Mouse (Mus musculus) megakaryocyte, adult 5-6 weeks (primary cell): ENCODE measurements around the gene Tacc2. TPM values are rescaled to one million over a fixed set of nuclear protein-coding genes. Genes with fewer than 3 reads are reported as not detected.

Experiments used
- ATAC-seq: 2 replicates; pipeline ENCODE4 v1.8.0; 2016; ENCODE audit warnings: mild to moderate bottlenecking, inconsistent platforms; ENCODE audit not compliant: poor library complexity, severe bottlenecking
- total RNA-seq, 2 experiments: library from RNA; stranded (forward) in 1 of 2; stranded (reverse) in 1 of 2; fragments of 153-499, 151-499 nt in 1 of 2; fragments of 221-1000, 200-1000 nt in 1 of 2; gene quantifications; 2 replicates each; pipeline versions ENCODE4 v1.2.3 to v1.2.4; 2015 to 2017

The Tacc2 gene
- total RNA-seq, 2 experiments from 2014 or later = 0.22 to 0.38 TPM

GRCm38 (mm10) chr7:130757326-130757865, 180.2 kb downstream of the Tacc2 start:
- ATAC-seq = no peak

DNA sequence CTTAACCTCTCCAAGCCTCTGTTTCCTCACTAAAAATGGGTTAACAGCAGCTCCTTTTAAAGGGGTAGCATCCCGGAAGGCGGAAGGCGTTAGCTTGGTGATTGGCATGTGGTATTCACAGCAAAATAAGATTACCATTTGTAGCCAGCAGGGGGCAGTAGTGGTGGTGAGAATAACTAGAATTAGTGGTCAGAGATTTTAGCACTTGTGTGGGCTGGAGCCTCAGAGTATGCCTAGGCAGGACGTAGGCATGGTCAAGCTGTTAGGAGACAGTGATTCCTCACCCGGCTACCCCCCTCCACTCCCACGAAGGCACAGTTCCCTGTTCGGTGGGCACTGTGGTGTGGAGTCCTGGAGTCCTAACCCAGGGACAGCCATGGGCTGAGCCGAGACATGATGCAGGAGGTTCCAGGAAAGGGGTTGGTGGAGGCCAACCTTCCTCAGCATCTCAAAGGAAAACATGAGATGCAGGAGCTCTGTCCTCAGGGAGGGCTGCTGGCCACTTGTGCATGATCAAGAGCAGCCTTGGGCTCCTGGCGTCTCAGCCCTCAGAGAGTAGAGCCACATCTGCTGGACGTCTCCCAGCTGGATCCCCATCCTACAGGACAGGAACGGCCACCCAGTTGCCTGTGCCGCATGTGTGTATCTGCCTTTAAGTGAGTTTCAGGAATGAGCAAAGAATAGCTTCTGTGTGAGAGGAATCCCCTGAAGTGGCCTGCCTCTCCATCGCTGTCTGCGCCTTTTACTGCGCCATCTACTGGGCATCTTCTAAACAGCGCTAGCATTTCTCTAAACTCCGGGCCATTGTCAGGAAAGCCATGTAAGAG, 185.0 kb downstream of the Tacc2 start:
- peak; percentile 87 for ATAC-seq

DNA sequence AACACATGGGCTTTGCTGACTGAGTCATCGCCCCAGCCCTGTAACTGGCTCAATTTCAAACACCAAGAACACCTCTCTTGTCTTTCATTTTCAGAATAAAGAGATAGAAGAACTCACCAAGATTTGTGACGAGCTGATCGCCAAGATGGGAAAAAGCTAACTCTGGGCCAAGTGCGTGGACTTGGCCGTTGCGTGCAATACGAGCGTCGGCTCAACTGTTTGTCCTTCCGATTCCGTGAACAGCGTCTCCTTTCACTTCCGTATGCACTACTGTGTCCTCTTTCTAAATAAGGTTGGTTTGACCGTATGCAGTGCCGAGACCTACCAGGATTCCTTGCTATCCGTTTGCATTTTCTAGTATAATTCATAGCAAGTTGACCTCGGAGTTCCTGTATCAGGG, 186.9 kb downstream of the Tacc2 start:
- no peak for ATAC-seq

DNA sequence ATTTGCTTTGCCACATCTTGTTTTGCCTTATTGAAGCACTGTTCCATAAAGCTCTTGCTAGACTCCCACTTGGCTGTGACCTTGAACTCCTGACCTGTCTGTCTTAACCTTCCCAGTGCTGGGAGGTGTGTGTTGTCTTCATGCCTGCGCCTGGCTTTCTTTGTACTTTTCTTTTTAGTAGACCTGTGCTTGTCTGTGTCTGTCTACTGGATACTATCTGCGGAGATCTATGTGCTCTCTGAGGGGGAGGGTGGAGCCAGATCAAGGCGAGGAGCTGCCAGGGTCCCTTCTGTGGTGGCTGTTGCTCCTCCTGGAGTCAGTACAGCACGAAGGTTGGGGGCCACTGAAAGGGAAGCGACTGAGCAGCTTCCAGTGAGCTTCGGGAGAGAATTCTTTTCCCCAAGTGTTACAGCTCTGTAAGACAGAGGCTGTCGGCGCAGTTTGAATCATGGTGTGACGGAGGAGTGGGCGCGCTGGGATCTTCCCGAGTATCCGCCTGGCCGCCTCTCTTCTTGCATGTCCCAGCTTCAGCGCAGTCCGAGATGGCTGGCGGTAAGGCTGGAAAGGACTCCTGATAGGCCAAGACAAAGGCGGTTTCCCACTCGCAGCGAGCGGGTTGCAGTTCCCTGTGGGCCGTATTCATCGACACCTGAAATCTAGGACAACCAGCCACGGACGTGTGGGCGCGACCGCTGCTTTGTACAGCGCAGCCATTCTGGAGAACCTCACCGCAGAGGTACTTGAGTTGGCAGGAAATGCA, 189.4 kb downstream of the Tacc2 start:
- ATAC-seq = no peak

- ATAC-seq = no peak
These were observed 190.9 kb downstream of the Tacc2 start for GRCm38 (mm10) chr7:130768151-130768550.

DNA sequence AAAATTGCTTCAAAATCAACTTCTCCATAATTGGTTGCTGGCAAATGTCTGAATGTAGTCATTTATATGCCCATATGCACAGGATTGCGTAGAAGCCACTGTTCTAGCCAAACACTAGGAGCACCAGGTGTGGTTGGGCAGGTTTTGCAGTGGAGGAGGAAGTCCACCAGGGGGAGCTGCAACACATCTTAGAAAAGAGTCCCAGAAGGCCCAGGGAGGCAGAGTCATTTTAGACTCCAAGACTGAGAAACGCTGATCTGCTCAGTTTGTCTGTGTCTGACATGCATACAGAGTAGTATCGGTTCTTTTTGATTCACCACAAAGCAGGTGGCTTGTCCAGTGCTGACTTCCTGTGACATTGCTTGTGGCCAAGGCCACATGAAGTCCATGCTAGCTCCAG, 193.5 kb downstream of the Tacc2 start:
- peak; percentile 78 for ATAC-seq

DNA sequence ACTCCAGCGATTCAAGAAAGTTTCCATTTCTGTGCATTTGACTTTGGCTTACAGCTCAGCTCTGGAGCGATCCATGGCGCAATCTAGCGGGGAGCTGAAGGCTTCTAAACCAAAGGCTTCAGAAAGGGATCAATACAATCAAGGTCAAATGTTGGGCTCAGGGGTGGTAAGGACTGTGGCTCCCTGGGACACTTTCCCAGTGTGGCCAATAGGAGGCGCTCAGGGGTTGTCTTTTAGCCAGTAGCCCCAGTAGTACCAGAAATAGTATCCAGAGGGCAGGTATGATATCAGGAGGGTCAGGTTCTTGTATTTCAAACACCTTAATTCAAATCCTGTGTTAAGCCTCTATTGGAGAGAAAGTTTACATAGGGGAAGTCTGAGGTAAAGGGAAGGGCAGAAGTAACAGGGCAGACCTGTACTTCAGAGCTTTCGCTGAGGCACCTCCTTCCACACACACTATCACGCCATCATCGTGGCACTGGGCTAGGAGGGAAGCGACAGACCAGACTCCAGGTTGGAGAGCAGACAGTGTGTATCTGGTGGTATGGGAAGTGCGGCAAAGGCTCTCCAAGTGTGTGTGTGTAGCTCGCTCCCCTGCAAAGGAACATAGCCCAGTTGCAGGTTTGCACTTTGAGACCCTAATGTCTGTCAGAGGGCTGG, 196.1 kb downstream of the Tacc2 start:
- ATAC-seq = peak; percentile 78

- peak; percentile 49 for ATAC-seq
These were observed 196.8 kb downstream of the Tacc2 start, which contains the start of gene Btbd16 for GRCm38 (mm10) chr7:130773914-130774630. Btbd16 (plus strand) TSS chr7:130774069.

- no peak for ATAC-seq
These were observed 203.7 kb downstream of the Tacc2 start for GRCm38 (mm10) chr7:130780866-130781419.

DNA sequence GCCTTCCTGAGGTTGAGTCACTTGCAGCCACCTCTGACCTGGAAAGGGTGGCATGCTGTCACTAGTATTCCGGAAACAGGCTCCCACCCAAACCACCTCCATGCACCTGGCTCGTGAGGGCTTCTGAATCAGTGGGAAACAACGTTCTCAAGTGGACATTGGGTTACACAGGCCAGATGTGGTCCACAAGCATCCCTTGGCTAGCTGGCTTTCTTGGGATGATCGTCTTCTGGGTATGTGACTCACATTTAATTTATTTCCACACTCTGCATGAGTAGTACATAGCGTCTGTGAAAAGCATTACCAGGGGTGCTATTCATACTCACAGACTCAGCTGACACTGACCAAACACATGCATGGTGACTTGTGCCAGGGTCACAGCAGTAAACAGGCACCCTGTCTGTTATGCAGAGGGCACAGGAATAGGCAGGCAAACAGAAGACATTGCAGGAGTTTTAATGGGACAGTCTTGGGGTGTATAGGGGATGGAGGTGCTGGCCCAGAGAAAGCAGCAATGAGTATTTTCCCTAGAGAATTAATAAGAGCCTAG, 205.3 kb downstream of the Tacc2 start:
- no peak for ATAC-seq

- no peak for ATAC-seq
These were observed 208.8 kb downstream of the Tacc2 start for GRCm38 (mm10) chr7:130785923-130786575.

DNA sequence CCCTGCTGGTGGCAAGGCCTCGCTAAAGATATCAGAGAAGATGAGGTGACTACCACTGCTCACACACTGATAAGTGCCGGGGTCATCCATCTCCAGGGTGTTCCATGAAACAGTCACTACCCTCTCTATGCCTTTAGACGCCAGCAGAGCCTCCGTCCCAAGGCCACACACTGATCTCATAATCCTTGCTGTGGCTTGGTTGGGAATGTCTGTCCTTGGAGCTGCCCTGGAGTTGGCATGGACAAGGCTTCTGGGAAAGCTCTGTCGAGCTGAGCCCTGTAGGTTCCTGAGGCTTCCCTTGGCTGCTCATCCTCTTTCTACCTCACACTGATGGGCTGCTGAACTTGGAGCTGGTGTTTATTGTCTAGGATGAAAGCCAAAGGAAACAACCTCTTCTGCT, 209.5 kb downstream of the Tacc2 start:
- no peak for ATAC-seq

- no peak for ATAC-seq
These were observed 210.3 kb downstream of the Tacc2 start for GRCm38 (mm10) chr7:130787537-130787936.

DNA sequence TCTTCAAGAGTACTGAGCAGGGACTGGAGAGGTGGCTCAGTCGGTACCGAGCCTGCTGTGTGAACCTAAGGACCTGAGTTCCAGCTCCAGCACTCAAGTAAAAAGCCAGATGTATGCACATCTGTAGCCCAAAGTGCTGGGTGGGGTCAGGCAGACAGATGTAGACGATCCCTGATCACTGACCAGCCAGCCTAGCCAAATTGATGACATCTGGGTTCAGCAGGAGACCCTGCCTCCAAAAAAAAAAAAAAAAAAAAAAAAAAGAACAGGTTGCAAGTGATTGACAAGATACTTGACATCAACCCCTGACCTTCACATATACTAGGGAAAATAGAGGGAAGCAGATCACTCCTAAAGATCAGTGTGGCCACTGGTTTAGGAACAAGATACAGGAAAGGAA, 211.7 kb downstream of the Tacc2 start:
- no peak for ATAC-seq

DNA sequence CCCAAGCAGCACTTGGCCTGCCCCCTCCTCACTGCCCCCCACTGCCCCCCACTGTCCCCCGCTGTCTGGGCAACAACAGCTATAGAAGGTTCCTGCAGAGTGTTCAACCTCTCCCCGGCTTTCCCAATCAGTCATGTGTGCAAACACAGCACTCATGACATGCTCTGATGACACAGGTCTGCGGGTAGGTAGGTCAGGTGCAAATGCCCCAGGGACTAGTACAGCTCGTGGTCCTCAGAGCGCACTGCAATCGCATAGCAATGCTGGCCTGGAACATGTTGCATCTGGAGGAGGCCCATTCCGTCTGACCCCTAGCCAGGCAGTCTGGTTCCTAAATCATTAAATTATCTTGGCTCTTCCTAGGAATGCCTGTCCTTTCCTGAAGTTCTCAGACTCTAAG, 212.2 kb downstream of the Tacc2 start:
- ATAC-seq = no peak

GRCm38 (mm10) chr7:130793671-130794070, 216.4 kb downstream of the Tacc2 start:
- no peak for ATAC-seq

DNA sequence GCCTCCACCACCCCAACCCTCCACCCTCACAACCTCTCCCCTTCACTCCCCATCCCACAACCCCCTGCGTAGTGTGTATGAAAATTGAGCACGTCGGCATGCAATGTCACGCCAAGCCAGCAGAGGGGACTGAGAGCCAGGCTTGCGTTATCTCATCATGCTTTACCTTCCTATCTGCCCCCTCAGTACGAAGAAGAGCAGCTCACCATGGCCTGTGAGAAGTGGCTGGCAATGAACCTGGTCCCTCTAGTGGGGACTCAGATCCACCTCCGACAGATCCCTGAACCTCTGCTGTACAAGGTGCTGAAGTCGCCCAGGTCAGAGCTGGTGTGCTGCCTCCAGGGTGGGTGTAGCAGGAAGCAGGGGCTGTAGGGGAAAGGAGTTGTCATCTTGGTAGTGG, 219.5 kb downstream of the Tacc2 start:
- ATAC-seq = peak; percentile 53

- ATAC-seq = no peak
These were observed 220.3 kb downstream of the Tacc2 start for GRCm38 (mm10) chr7:130797524-130797923.

- ATAC-seq = no peak
These were observed 222.2 kb downstream of the Tacc2 start for GRCm38 (mm10) chr7:130799418-130799817.
